Mouse (Mus musculus) kidney, adult 2 months (tissue): ENCODE measurements at regions not wholly inside any gene's neighbourhood (a gene's known extent, or its start where the extent isn't known, plus 50 kb on each side); places are given as distances from the start of the nearest gene placed in this dataset.
A peak's percentile ranks its signal among the peaks of the same experiment; 100 is the strongest.

ENCODE experiments used
- DNase-seq: peaks from one replicate; pipeline ENCODE4 v3.0.0; 2021
- H3K27ac ChIP-seq: fragments of 200-500 bp; 2 replicates; pipeline ENCODE4 v1.5.1; 2012; ENCODE audit warnings: low read depth, low read length, control low read depth, inconsistent platforms; ENCODE audit not compliant: insufficient read depth
- H3K27me3 ChIP-seq: fragments of 200-500 bp; replicated peaks from 2 replicates; pipeline ENCODE4 v1.6.1; 2012; ENCODE audit warnings: mild to moderate bottlenecking, moderate library complexity, low read length, inconsistent platforms; ENCODE audit not compliant: control insufficient read depth, insufficient read depth
- H3K36me3 ChIP-seq: fragments of 200-500 bp; 2 replicates; pipeline ENCODE4 v1.6.1; 2012; ENCODE audit warnings: mild to moderate bottlenecking, moderate library complexity, low read length, inconsistent platforms; ENCODE audit not compliant: control insufficient read depth, insufficient read depth
- H3K4me1 ChIP-seq: fragments of 200-500 bp; 2 replicates; pipeline ENCODE4 v1.6.1; 2011; ENCODE audit warnings: low read length; ENCODE audit not compliant: control insufficient read depth, insufficient read depth
- H3K4me3 ChIP-seq: fragments of 200-500 bp; 2 replicates; pipeline ENCODE4 v1.5.1; 2011; ENCODE audit warnings: mild to moderate bottlenecking, low read depth, low read length, control low read depth; ENCODE audit not compliant: insufficient read depth
- CTCF ChIP-seq: fragments of 200-500 bp; conservative IDR thresholded peaks from 2 replicates; pipeline ENCODE4 v1.5.1; 2011; ENCODE audit warnings: low read depth, mild to moderate bottlenecking, control low read depth, low read length, moderate library complexity, mixed read lengths; ENCODE audit not compliant: insufficient read depth, insufficient read length
- POLR2A ChIP-seq: fragments of 200-500 bp; IDR thresholded peaks from one replicate; pipeline ENCODE4 v1.6.1; 2011; ENCODE audit warnings: low read depth, low read length, control low read depth
- WGBS: fragments of 180-500 bp; shearing (Covaris S2); methylation state at CpG from one replicate; pipeline ENCODE4 v1.1.7; 2018; 5-methylcytosine and 5-hydroxymethylcytosine counted together

GRCm38 (mm10) chr4:35362176-35362575, 136.2 kb upstream of the C9orf72 start:
- H3K36me3 ChIP-seq, result no peaks in the 10 kb centered on the region
- DNase-seq, result no peak
- H3K27ac ChIP-seq, result no peak overlapping the region
- H3K4me1 ChIP-seq, result no peaks in the 10 kb centered on the region
- TF ChIP-seq POLR2A, result no peak
- no peak for TF ChIP-seq CTCF
- 68% methylated on average over 3 of the region's 3 CpGs for WGBS
- no peak overlapping the region for H3K4me3 ChIP-seq
- H3K27me3 ChIP-seq, result no peaks in the 10 kb centered on the region

DNA sequence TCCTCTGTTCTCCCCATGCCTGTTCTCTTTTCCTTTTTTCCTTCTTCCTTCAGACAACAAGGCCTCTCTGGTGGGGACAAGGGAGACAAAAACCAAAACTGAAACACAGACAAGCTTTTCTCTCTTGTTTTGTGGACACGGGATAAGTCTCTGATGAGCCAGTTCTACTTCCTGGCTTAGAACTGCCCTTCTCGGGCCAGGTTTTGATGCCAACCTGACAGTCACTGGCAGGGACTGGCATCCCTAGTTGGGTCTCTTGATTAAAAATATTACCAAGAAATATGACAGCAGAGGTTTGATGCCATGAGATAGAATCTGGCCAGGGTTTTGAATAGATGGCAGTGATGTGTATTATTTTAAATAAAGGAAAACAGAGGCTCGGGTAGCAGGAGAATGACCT, 133.4 kb upstream of the C9orf72 start:
- Histone ChIP-seq H3K4me1 (no peaks in the 10 kb centered on the region), H3K27me3 (no peaks in the 10 kb centered on the region), H3K36me3 (no peaks in the 10 kb centered on the region), H3K27ac (no peak overlapping the region), H3K4me3 (no peak overlapping the region)
- no peak for TF ChIP-seq POLR2A
- TF ChIP-seq CTCF, result no peak
- DNase-seq, result no peak
- 91% methylated on average over 3 of the region's 3 CpGs for WGBS

- Histone ChIP-seq H3K27me3 (no peaks in the 10 kb centered on the region), H3K36me3 (no peaks in the 10 kb centered on the region), H3K27ac (no peak overlapping the region), H3K4me1 (no peaks in the 10 kb centered on the region), H3K4me3 (no peak overlapping the region)
- WGBS, result 35% methylated on average over 12 of the region's 12 CpGs
- DNase-seq, result peak; percentile 52
- TF ChIP-seq POLR2A, result no peak
- no peak for TF ChIP-seq CTCF
Measured at GRCm38 (mm10) chr4:35356904-35357563, 131.1 kb upstream of the C9orf72 start.

DNA sequence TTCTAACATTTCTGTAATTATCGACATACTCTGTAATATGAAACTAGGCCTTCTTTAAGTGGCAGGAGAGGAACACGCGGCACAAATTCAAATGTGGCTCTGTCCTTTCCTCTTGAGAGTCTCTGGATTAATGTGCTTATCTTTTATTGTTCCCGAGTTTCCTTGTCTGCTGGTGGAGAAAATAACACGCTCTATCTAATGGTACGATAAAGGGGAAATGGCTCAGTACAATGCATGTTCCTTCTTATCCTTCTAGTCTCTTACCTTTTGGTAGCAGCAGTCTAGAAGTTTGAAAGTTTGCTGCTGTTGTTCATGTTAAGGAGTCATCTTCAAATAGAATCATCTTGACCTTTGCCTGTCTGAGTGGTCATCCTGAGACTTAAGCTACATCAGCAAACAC, 130.1 kb upstream of the C9orf72 start:
- Histone ChIP-seq H3K4me3 (no peak overlapping the region), H3K36me3 (no peaks in the 10 kb centered on the region), H3K4me1 (no peaks in the 10 kb centered on the region), H3K27me3 (no peaks in the 10 kb centered on the region), H3K27ac (no peak overlapping the region)
- 69% methylated on average over 6 of the region's 6 CpGs for WGBS
- no peak for DNase-seq
- TF ChIP-seq CTCF, result no peak
- no peak for TF ChIP-seq POLR2A

GRCm38 (mm10) chr4:35354046-35354445, 128.1 kb upstream of the C9orf72 start:
- Histone ChIP-seq H3K4me1 (no peaks in the 10 kb centered on the region), H3K27me3 (no peaks in the 10 kb centered on the region), H3K36me3 (no peaks in the 10 kb centered on the region), H3K27ac (no peak overlapping the region), H3K4me3 (no peak overlapping the region)
- no peak for DNase-seq
- TF ChIP-seq CTCF, result no peak
- no peak for TF ChIP-seq POLR2A
- 42% methylated on average over 14 of the region's 14 CpGs for WGBS

DNA sequence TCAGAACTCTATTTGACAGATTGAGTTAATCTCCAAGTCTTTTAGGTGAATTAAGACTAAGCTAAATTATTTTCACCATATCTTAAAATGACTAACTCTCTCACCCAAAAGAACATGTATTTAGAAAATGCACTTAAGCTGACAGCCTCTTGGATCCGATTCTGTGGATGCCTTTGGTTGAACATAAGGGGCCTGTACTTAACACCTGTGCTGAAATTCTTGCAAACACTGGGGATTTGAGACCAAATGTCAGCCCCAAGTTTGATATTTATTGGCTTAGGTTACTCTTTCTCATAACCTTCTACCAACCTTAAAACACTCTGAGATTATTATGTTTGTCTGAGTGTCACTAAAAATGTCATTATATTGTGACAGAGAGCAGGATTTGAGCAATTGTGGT, 126.6 kb upstream of the C9orf72 start:
- no peaks in the 10 kb centered on the region for H3K27me3 ChIP-seq
- no peaks in the 10 kb centered on the region for H3K36me3 ChIP-seq
- TF ChIP-seq POLR2A, result no peak
- TF ChIP-seq CTCF, result no peak
- H3K4me3 ChIP-seq, result no peak overlapping the region
- 71% methylated on average over 1 of the region's 1 CpGs for WGBS
- no peak for DNase-seq
- no peak overlapping the region for H3K27ac ChIP-seq
- no peaks in the 10 kb centered on the region for H3K4me1 ChIP-seq

GRCm38 (mm10) chr4:35350465-35350864, 124.5 kb upstream of the C9orf72 start:
- Histone ChIP-seq H3K4me1 (no peaks in the 10 kb centered on the region), H3K36me3 (no peaks in the 10 kb centered on the region), H3K27me3 (no peaks in the 10 kb centered on the region), H3K27ac (no peak overlapping the region), H3K4me3 (no peak overlapping the region)
- peak; percentile 90 for DNase-seq
- WGBS, result 42% methylated on average over 3 of the region's 3 CpGs
- TF ChIP-seq POLR2A (no peak), CTCF (no peak)

DNA sequence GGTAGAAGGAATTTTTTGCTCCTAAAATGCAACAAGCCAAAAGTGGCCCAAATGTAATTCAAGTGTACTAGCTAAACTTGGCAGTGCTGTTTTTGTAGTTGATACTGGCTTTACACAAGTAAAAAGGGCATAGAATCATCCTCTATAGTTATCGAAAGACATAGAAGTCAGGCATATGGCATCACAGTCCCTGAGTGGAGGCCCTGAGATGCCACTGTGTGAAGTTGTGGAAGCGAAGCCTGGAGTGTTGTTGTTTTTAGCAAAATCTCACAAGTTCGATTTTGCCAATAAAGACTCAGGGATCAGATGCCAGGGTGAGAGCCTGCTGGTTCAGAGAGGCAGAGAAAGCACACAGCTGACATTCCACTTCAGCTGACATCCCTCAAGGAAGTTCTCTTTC, 121.6 kb upstream of the C9orf72 start:
- Histone ChIP-seq H3K36me3 (no peaks in the 10 kb centered on the region), H3K27ac (no peak overlapping the region), H3K4me3 (no peak overlapping the region), H3K27me3 (no peaks in the 10 kb centered on the region), H3K4me1 (no peaks in the 10 kb centered on the region)
- TF ChIP-seq CTCF, result no peak
- TF ChIP-seq POLR2A, result no peak
- WGBS, result 85% methylated on average over 3 of the region's 3 CpGs
- no peak for DNase-seq
